Mouse (Mus musculus) hematopoietic stem cell, adult 5-6 weeks (primary cell): ENCODE data around the gene Enox1. TPM values are rescaled to one million over a fixed set of nuclear protein-coding genes. Genes with fewer than 3 reads are reported as not detected.

Experiments
- ATAC-seq, 2 experiments: fragments of 125-278 bp in 1 of 2; replicated peaks in 1 of 2; 2 replicates each; pipeline ENCODE4 v1.8.0; 2016 to 2017; ENCODE audit warnings: inconsistent platforms in 2 of 2, mild to moderate bottlenecking in 2 of 2, moderate number of reproducible peaks in 2 of 2, low read depth in 1 of 2, moderate TSS enrichment in 1 of 2; ENCODE audit not compliant: low FRiP score in 2 of 2, poor library complexity in 2 of 2, severe bottlenecking in 2 of 2, insufficient read depth in 1 of 2, low TSS enrichment in 1 of 2
- total RNA-seq: library from RNA; stranded (forward); fragments of 172-1452, 232-1000 nt; gene quantifications from 2 replicates; pipeline ENCODE4 v1.2.3, GENCODE M21; 2017

The Enox1 gene
- total RNA-seq, 1 experiment from 2014 or later, result 0.50 TPM

DNA sequence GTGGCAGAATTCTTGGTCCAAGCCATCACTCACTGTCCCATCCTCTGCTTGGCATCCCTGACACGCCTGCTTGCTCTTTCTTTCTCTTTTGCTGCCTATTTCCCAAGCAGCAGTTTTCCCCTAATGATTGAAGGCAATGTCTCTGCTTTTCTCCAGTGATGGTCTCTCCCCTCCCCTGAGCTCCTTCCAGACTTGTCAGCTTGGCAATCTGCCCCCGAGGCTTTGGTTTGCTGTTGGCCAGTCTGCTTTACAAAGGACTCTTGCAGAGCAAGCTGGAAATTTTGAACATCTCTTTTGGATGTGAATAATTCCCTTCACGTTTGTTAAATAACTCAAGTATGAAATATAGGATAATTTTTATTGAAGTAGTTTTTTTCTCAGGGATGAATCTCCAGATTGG, 153.0 kb downstream of the Enox1 start:
- ATAC-seq, result no peak

DNA sequence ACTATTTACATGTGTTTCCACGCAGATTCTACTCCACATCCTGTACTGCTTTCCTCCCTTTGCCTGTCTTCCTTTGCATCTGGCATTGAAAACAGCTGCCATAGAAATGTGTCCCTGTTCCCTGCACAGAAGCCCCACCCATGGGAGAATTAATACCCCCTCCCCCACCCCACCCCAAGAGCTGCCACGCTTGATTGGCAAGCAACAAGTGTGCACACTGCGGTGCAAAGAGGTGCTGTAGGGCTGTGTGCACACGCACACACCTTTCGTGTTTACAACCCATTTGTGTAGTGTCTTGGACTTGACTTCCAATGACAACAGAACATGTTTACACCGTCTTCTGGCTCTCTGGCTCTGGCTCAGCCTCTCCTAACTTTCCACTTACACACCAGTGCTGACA, 154.9 kb downstream of the Enox1 start:
- no peak for ATAC-seq

DNA sequence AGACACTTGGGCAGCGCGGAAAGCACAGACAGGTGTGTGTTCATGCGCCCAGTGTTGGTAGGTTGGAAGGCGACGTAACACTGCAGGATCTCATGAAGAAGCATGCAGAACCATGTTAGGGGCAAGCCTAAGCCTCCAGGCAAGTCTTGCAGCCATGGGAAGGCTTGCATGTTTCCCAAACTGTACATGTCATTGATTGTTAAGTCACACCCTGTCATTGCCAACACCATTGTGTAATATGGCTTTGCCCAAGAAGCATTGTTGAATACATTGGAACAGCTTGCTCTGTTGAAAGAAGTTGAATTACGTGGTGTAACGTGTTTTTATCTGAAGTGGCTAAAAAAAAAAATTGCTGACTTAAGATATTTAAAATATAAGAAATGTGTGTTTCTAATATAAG, 162.8 kb downstream of the Enox1 start:
- ATAC-seq, result no peak

DNA sequence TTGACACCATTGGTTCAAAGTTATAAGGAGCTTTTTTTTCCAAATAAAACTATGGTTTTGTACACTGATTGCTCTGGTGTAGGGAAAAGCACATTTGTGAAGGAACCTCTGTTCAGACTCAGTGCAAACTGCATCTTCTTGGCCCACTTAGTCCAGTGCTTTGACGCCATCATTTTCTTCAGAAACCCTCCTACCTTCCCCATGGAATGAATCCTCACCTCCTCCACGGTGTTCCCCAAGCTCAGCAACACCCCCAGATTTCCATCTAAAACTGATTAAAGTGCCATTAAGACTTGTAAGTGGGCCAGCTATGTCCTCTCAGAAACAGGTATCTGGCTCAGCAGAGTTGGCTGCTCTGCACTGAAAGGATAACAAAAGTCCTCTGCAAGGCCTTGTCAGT, 167.8 kb downstream of the Enox1 start:
- no peak for ATAC-seq

GRCm38 (mm10) chr14:77327693-77328092, 171.1 kb downstream of the Enox1 start:
- no peak for ATAC-seq

DNA sequence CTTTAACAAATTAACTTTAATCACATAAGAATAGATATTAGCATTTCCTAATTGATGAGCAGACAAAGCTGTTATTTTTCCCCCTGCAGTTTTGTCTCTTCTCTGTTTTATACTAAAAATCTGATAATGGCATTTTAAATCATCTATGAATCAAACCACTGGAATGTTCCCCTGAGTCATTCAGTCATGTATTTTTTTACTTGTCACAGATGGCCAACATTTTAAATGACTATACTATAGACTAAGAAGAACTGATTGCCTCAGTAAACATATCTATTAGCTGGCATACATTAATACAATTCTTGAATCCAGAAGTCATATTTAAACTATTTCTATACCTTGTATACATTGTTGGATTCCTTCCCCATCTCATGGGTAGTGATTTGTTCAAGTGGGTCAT, 173.2 kb downstream of the Enox1 start:
- no peak for ATAC-seq

GRCm38 (mm10) chr14:77343662-77344340, 187.2 kb downstream of the Enox1 start:
- ATAC-seq, result peak; percentile 77 to 83

DNA sequence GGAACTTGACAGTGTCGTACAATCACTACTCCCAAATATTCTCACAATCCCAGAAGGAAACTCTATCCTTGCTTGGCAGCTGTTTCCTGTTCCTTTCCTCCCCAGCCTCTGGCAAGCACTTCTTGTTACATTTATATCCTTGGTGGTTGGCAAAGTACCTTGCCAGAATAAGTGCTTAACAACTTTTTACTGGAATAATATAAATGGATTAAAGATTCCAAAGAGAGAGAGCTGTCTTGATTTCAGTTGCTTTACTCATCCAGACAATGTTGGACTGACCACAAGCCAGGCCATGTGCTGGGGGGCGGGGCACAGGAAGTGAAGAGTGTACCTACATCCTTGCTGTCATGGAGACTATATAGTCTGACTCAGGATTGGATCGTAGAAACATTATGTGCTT, 189.7 kb downstream of the Enox1 start:
- no peak for ATAC-seq

DNA sequence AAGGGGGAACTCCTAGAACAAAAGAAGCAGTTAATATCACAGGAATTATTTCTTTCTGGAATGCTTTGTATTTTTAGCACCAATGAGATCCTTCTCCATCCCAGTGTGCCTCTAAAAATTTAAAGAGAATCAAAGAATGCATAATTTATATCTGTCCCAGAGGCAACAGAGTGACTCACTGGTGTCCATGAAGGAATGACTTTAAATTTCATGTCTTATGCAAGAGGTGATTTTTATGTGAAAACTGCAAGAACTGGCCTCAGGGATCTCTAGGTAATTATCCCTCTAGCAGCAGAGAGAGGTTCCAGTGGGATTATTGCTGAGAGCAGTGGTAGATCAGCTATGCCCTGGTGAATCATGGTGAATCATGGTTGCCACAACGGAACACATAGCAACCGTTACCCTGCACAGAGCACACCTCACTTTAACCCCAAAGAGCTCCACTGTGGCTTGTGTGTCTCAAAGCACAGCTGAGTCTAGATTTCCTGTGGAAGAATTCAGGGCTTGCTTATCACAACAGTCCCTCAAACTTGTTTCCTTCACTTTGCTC, 195.3 kb downstream of the Enox1 start:
- no peak for ATAC-seq

- no peak for ATAC-seq
These were observed 206.1 kb downstream of the Enox1 start for GRCm38 (mm10) chr14:77362662-77363061.

GRCm38 (mm10) chr14:77368411-77368810, 211.8 kb downstream of the Enox1 start:
- ATAC-seq, result no peak

DNA sequence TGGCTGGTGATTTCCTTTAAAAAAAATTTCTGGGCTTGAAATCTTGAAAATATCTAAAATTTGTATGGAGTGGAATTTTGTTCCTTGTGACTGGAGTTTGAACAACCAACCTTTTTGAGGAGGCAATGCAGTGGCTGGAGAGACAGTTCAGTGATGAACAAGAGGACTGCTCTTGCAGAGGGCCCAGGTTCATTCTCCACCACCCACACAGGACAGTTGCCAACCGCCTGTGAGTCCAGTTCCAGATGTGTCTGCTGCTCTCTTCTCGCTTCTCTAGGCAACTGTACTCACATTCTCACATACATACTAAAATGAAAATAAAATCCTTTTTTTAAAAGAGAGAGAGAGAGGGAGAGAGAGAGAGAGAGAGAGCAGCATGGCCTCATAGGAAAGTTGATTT, 212.5 kb downstream of the Enox1 start:
- no peak for ATAC-seq

DNA sequence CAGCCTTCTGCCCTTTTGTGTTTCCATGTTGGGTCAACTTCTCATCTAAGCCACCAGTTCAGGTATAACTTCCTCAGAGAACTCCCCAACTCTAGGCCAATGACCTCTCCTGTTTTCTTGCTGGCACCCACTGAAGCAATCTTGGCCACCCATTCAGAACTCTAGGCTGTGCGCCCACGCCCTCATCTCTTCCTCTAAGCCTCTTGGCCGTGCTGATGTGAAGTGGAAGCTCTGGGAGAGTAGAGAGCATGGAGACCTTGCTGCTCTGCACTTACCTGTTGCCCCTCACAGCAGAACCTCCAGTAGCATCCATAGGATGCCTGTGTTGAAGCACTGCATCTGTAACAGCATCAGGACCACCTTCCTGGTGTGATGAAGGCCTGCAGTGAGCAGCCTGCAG, 214.0 kb downstream of the Enox1 start:
- no peak for ATAC-seq

DNA sequence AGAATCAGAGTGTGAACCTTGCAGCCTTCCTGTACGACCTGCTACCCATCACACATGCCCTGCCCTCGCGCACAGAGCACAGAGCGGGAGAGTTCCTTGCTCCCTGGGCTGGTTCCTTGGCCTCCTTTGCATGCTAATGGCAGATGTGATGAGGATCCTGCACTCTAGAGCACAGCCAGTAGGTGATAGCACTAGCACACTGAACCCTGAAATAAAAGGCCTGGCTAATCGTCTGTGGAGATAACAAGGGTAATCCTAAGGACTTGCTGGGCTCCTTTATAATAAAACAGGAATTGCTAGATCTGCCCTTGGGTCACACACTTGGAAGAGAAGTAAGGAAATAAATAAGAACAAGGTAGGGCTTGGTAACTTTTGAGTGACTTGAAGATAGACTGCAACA, 215.4 kb downstream of the Enox1 start:
- ATAC-seq, result no peak

- no peak for ATAC-seq
These were observed 216.6 kb downstream of the Enox1 start for GRCm38 (mm10) chr14:77373119-77373518.

DNA sequence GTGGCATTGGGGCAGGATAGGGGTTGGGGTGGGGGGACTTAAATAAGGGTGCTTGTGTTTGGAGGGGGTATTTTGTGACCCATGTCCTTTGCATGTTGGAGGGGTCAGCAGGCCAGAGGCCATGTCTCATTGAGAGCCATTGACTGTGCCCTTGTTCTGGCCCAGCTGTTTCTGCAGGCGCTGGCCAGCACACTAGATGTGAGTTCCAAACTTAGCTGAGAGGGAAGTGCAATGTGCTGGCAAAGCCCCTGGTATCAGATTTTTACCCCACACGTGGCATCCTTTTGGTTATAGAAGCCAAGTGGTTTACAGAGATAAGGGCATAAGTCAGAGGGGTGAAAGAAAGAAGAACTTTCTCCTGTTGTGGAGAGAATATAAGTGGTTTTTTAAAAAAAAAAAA, 218.5 kb downstream of the Enox1 start:
- ATAC-seq, result peak; percentile 53 to 75

GRCm38 (mm10) chr14:77375618-77376017, 219.1 kb downstream of the Enox1 start:
- peak; percentile 48 to 66; a peak in 3 of 4 replicates for ATAC-seq

- ATAC-seq, result no peak
These were observed 220.2 kb downstream of the Enox1 start for GRCm38 (mm10) chr14:77376731-77377130.

DNA sequence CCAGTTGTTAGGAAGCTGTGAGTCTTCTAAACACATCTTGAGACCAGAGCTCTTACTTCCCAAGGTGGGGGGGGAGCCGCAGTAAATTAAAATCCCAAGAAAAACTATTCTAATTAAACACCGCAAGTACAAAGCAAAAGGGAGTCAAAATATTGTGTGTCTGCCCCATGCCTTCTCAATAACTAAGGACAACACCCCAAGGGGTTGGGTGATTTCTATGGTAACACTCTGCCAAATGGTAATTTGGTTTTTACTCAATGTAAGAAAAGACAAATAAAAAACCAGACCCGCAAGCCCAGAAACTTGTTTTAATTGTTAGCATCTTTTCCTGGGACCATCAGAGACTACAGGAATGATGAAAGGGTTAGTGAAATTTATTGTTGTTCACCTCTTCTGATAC, 220.9 kb downstream of the Enox1 start:
- no peak for ATAC-seq
